Mouse (Mus musculus) bone marrow macrophage, adult 2 months (primary cell): ENCODE data around the gene Art3.

Source experiments
- CTCF ChIP-seq: IDR thresholded peaks from 2 replicates; pipeline ENCODE4 v1.5.1; 2012; ENCODE audit warnings: low read depth, mild to moderate bottlenecking, low read length, moderate library complexity
- POLR2A ChIP-seq: IDR thresholded peaks from 2 replicates; pipeline ENCODE4 v1.6.1; 2012; ENCODE audit warnings: mild to moderate bottlenecking, low read depth, low read length, borderline replicate concordance

DNA sequence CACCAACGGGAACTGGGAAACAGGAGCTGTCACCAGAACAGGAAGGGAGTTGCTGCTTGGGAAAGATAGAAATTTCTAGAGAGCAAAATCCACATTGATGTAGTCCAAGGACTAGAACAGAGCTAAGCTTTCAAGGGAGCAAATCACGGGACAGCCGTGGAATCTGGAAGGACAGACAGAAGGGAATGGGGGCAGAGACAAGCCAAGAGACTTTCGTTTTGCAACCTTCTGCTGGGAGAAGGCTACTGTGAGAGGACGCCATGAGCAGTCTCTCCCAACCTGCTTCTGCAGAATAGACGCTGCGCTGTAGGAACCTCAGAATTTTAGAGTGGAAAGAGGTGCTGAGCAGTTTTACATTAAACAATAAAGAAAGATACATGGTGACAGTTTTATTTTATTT lies 18.1 kb downstream of the Art3 start:
- TF ChIP-seq CTCF (no peak), POLR2A (no peak)
